8 mouse cellular contexts compared by ENCODE assay signal in the genomic region with DNA sequence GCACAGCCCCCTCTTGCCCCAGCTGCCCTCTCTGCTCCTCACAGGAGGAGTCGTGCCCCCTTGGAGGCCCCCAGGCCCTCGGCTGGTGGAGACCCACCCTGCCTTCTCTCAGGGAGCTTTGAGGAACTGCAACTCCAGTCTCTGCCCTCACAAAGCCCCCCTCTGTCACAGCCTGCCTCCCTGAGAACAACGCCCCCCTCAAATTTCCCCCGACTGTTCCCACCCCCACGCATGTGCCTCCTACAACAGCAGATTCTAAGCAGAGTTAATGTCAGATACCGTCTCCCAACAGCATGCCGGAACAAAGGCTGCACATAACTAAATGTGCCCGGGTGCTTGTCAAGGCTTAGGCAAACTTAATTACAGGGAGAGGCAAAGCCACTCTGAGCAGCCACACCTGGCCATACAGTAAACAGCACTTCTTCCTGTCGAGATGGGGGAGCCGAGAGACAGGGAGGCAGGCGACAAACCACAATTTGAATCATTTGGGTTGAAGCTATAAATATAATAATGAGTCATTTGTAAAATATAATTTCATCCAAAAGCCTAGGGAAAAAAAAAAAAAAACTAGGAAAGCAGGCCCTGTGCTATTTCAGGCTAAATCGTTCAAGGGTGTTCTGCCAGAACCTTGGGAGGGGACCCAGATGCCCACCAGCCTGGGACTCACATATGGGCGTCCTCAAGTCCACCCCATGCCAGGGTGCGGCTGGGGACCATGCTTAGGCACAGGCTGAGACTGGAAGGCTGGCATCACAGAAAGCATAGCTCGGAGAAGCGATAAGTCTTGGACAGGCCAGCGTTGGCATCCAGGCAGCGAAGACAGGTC. TPM values are rescaled to one million over a fixed set of nuclear protein-coding genes. Genes with fewer than 3 reads are reported as not detected.
DNase-seq lines count a peak whose midpoint lies in the region; ATAC-seq and TF ChIP-seq lines count a peak whose summit lies in the region.

No protein-coding gene starts in this region.

- H3K36me3 ChIP-seq in embryonic facial prominence, embryonic 10.5 days (replicated peaks), result no peaks in the 10 kb centered on the region
- H3K36me3 ChIP-seq in intestine, postnatal 0 days (ENCODE audit: control insufficient read depth, insufficient read depth), result no peaks in the 10 kb centered on the region
- H3K36me3 ChIP-seq in liver, embryonic 12.5 days, result no peaks in the 10 kb centered on the region

- WGBS in embryonic facial prominence, embryonic 10.5 days, result 54% methylated on average over 18 of the region's 18 CpGs
- WGBS in intestine, postnatal 0 days, result 32% methylated on average over 18 of the region's 18 CpGs
- WGBS in liver, embryonic 12.5 days (ENCODE audit: insufficient replicate concordance), result 61% methylated on average over 18 of the region's 18 CpGs

- peak; percentile 53 for ATAC-seq in intestine, postnatal 0 days
- no peak for ATAC-seq in liver, embryonic 12.5 days

- DNase-seq in layer of hippocampus, adult 11-12 months (ENCODE audit: low spot score), result peak; percentile 69
- no peak for DNase-seq in layer of hippocampus, postnatal 10 days (ENCODE audit: low spot score in 2 of 2)
- DNase-seq in embryonic facial prominence, embryonic 10.5 days (ENCODE audit: low spot score), result peak; percentile 48
- peak; percentile 51 for DNase-seq in right cerebral cortex, postnatal 14 days
- DNase-seq in spleen, postnatal 36 days (ENCODE audit: low spot score in 2 of 2), result no peak
- no peak for DNase-seq in cerebellum, postnatal 4 days (ENCODE audit: low spot score in 2 of 2)

- peaks cover 16% of the 10 kb centered on the region for H3K9me3 ChIP-seq in embryonic facial prominence, embryonic 10.5 days
- H3K9me3 ChIP-seq in intestine, postnatal 0 days (ENCODE audit: control insufficient read depth), result no peaks in the 10 kb centered on the region
- H3K9me3 ChIP-seq in liver, embryonic 12.5 days (replicated peaks), result peaks cover 4% of the 10 kb centered on the region

- H3K27me3 ChIP-seq in embryonic facial prominence, embryonic 10.5 days (replicated peaks; ENCODE audit: low read depth, poor library complexity, severe bottlenecking), result no peaks in the 10 kb centered on the region
- no peaks in the 10 kb centered on the region for H3K27me3 ChIP-seq in intestine, postnatal 0 days (replicated peaks; ENCODE audit: control insufficient read depth, insufficient read depth, low read length)
- 0 out of 2 replicates have a peak, but pooled peaks cover 7% of the 10 kb centered on the region for H3K27me3 ChIP-seq in liver, embryonic 12.5 days (replicated peaks)

- peaks cover 31% of the 10 kb centered on the region for H3K4me1 ChIP-seq in embryonic facial prominence, embryonic 10.5 days
- H3K4me1 ChIP-seq in intestine, postnatal 0 days (replicated peaks; ENCODE audit: control insufficient read depth, insufficient read depth, low read length), result peaks cover 21% of the 10 kb centered on the region
- H3K4me1 ChIP-seq in liver, embryonic 12.5 days, result peaks cover 5% of the 10 kb centered on the region

- H3K4me2 ChIP-seq in intestine, postnatal 0 days (replicated peaks; ENCODE audit: low read depth), result peak overlapping the region; percentile 53
- no peak overlapping the region for H3K4me2 ChIP-seq in liver, embryonic 12.5 days

- peak overlapping the region; percentile 84 for H3K27ac ChIP-seq in embryonic facial prominence, embryonic 10.5 days (replicated peaks)
- peak overlapping the region; percentile 93 for H3K27ac ChIP-seq in intestine, postnatal 0 days (ENCODE audit: low read depth, low read length)
- no peak overlapping the region for H3K27ac ChIP-seq in liver, embryonic 12.5 days

- H3K4me3 ChIP-seq in embryonic facial prominence, embryonic 10.5 days, result no peak overlapping the region
- H3K4me3 ChIP-seq in intestine, postnatal 0 days (ENCODE audit: low read depth, low read length), result no peak overlapping the region
- no peak overlapping the region for H3K4me3 ChIP-seq in liver, embryonic 12.5 days

- TF ChIP-seq CTCF in intestine, postnatal 0 days (IDR thresholded peaks at IDR 0.05; ENCODE audit: low read depth), result no peak

- H3K9ac ChIP-seq in intestine, postnatal 0 days (ENCODE audit: low read depth, low read length), result peak overlapping the region; percentile 38
- no peak overlapping the region for H3K9ac ChIP-seq in liver, embryonic 12.5 days

RNA-seq across cellular contexts. Expression of a gene that starts 34.6 kb away (rescaled TPM):
- 10 to 100 TPM in 1 of 2 experiments, 1 to 10 TPM in 1; 7.4 to 10.3 TPM for total RNA-seq in layer of hippocampus, postnatal 10 days (2021)
- polyA plus RNA-seq in embryonic facial prominence, embryonic 10.5 days (2016; fragmentation: Nextera tagmentation; extraction: Ambion mirVana), result 20.0 and 22.6 TPM in 2 replicates
- polyA plus RNA-seq in intestine, postnatal 0 days (2015; fragmentation: Nextera tagmentation; extraction: Ambion mirVana), result 7.7 and 8.0 TPM in 2 replicates
- polyA plus RNA-seq in liver, embryonic 12.5 days (2016; fragmentation: Nextera tagmentation; extraction: Ambion mirVana), result 13.9 and 14.4 TPM in 2 replicates

RNA-seq across cellular contexts. Expression of a gene that starts 42.7 kb away (rescaled TPM):
- 10 to 100 TPM; 78.9 to 88.9 TPM for total RNA-seq in layer of hippocampus, postnatal 10 days (2021)
- polyA plus RNA-seq in embryonic facial prominence, embryonic 10.5 days (2016; fragmentation: Nextera tagmentation; extraction: Ambion mirVana), result 46.2 and 49.3 TPM in 2 replicates
- polyA plus RNA-seq in intestine, postnatal 0 days (2015; fragmentation: Nextera tagmentation; extraction: Ambion mirVana), result 43.1 and 46.7 TPM in 2 replicates
- 22.2 and 24.0 TPM in 2 replicates for polyA plus RNA-seq in liver, embryonic 12.5 days (2016; fragmentation: Nextera tagmentation; extraction: Ambion mirVana)

Comparison
In these comparisons a context has a peak if more than half of its experiments do, and no peak if none do; other contexts are left out.
1. DNase-seq: peak in layer of hippocampus, adult 11-12 months (single experiment), embryonic facial prominence, embryonic 10.5 days (single experiment) and right cerebral cortex, postnatal 14 days (single experiment); none in layer of hippocampus, postnatal 10 days (0 of 2), spleen, postnatal 36 days (0 of 2) and cerebellum, postnatal 4 days (0 of 2).